Mouse (Mus musculus): ENCODE measurements at regions not wholly inside any gene's neighbourhood (a gene's known extent, or its start where the extent isn't known, plus 50 kb on each side); places are given as distances from the start of the nearest gene placed in this dataset.

- H3K27ac ChIP-seq (replicated peaks; ENCODE audit: low read depth, low read length): no peak overlapping the region
- H3K4me3 ChIP-seq (ENCODE audit: insufficient read depth, low read depth, low read length): no peak overlapping the region
- no peaks in the 10 kb centered on the region for H3K4me1 ChIP-seq (ENCODE audit: control insufficient read depth, insufficient read depth, insufficient read length, low read length)
Measured at GRCm38 (mm10) chr8:89404287-89404686, 360.3 kb upstream of the Sall1 start.

GRCm38 (mm10) chr8:89396673-89397072, 352.7 kb upstream of the Sall1 start:
- no peak overlapping the region for H3K4me3 ChIP-seq (ENCODE audit: insufficient read depth, low read depth, low read length)
- no peaks in the 10 kb centered on the region for H3K4me1 ChIP-seq (ENCODE audit: control insufficient read depth, insufficient read depth, insufficient read length, low read length)
- H3K27ac ChIP-seq (replicated peaks; ENCODE audit: low read depth, low read length): no peak overlapping the region

GRCm38 (mm10) chr8:89392749-89393148, 348.8 kb upstream of the Sall1 start:
- Histone ChIP-seq H3K4me3 (ENCODE audit: insufficient read depth, low read depth, low read length) (no peak overlapping the region), H3K4me1 (ENCODE audit: control insufficient read depth, insufficient read depth, insufficient read length, low read length) (no peaks in the 10 kb centered on the region), H3K27ac (replicated peaks; ENCODE audit: low read depth, low read length) (no peak overlapping the region)

DNA sequence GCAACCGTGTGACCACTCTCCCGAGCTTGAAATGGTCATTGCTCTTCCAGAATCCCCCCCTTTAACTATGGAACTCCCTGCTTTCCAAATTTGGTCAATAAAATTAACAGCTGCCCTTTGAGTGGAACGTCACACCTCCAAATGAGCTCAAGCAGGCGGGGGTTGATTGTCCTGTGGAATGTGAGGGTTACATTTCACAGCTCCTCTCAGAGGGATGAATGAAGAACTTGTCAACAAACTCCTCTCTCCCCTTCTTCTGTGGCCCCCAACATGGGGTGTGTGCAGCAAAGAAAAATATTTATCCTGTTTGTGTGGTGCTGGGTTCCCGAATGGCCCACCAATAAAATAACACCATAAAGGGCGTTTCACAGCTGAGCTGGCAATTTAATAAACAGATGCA, 344.8 kb upstream of the Sall1 start:
- Histone ChIP-seq H3K27ac (replicated peaks; ENCODE audit: low read depth, low read length) (no peak overlapping the region), H3K4me1 (ENCODE audit: control insufficient read depth, insufficient read depth, insufficient read length, low read length) (no peaks in the 10 kb centered on the region), H3K4me3 (ENCODE audit: insufficient read depth, low read depth, low read length) (no peak overlapping the region)

- Histone ChIP-seq H3K4me3 (ENCODE audit: insufficient read depth, low read depth, low read length) (no peak overlapping the region), H3K27ac (replicated peaks; ENCODE audit: low read depth, low read length) (no peak overlapping the region), H3K4me1 (ENCODE audit: control insufficient read depth, insufficient read depth, insufficient read length, low read length) (no peaks in the 10 kb centered on the region)
Measured at GRCm38 (mm10) chr8:89387295-89387694, 343.3 kb upstream of the Sall1 start.

DNA sequence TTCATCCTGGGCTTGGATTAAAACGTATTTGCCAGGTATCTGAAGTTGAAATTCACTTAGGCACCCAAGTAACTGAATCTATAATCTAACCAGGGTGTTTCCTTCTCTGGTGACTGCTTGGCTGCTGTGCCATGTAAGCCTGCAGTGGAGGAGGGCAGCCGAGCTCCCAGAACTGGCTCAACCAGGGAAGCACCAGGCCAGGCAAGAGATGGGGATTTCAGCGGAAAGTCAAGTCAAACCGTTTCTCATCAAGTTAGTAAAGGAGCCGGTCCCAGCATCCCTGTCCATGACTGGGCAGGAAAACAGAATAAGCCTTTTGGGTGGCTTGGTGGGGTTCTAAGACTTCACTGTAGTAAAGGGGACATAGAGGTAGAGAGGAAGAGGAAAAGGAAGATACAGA, 341.1 kb upstream of the Sall1 start:
- Histone ChIP-seq H3K27ac (replicated peaks; ENCODE audit: low read depth, low read length) (no peak overlapping the region), H3K4me1 (ENCODE audit: control insufficient read depth, insufficient read depth, insufficient read length, low read length) (no peaks in the 10 kb centered on the region), H3K4me3 (ENCODE audit: insufficient read depth, low read depth, low read length) (no peak overlapping the region)

DNA sequence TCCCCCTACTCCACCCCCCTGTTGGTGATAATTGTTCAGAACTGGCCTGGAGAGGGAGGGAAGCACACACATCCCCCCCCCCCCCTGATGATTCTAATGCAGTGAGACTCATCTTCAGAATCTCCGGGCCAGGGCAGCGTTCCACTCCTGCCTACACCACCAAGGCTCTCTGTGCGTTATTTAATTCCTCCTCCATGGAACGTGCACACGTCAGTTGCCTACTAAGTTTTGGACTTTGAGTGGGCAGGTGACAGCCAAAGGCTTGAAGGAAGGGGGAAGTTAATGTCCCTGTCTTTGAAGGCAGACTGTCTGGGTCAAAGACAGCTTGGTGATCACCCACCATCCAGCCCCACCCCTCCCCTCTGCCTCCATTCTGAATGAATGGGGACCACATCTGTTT, 339.8 kb upstream of the Sall1 start:
- Histone ChIP-seq H3K4me1 (ENCODE audit: control insufficient read depth, insufficient read depth, insufficient read length, low read length) (no peaks in the 10 kb centered on the region), H3K27ac (replicated peaks; ENCODE audit: low read depth, low read length) (no peak overlapping the region), H3K4me3 (ENCODE audit: insufficient read depth, low read depth, low read length) (no peak overlapping the region)

DNA sequence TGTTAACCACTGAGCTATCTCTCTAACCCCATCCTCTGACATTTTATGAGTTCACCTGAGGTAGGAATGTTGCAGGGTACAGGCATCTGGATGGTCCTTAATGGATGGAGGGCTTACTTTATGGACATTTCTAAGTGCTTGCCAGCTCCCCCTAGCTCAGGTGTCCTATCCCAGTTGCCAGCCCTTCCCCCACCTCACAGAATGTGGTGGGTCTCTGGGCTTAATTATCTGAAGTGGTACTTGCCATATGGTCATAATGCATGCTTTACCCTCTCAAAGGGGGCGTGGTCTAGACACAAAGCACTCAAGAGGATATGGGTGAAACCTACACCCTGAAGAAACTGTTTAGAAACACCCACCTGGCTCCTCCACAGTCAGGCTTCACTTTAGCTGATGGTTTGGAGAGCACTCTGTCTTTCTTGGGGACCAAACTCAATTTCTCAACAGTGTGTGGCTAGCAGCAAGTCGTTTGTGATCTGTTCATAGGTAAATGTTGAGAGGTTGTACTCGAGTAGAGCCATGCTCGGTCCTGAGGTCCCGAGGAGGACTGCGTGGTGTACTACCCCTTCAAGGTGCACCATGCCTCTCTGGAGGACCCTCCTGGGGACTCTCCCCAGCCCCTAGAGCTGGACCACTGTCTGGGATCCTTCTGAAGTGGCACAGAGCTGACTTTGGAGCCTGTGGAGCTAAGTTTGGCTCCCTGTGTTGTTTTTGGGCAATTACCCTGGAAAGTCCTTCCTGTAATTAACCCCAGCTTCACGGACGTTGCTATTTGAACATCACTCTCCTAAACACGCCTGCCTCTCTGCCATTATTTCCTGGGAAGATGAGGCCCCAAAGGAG, 338.8 kb upstream of the Sall1 start:
- Histone ChIP-seq H3K4me3 (ENCODE audit: insufficient read depth, low read depth, low read length) (no peak overlapping the region), H3K27ac (replicated peaks; ENCODE audit: low read depth, low read length) (no peak overlapping the region), H3K4me1 (ENCODE audit: control insufficient read depth, insufficient read depth, insufficient read length, low read length) (no peaks in the 10 kb centered on the region)

DNA sequence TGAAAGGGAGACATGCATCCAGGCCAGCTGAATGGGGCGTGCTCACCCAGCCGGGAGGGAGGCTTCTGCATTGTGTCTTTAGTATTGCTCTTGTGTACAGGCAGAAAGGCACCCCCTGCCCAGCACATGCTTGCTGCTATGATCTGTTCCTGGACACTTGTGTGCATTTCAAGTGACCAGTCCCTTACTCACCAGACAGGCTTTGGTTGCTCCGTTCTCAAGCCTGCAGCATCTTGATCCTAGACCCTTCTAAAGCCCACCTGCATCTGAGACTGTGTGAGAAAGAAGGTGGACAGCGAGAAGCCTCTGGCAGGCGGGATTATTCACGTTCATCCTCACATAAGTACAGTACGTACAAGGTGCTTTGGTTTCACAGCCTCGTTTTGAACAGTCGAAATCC, 336.5 kb upstream of the Sall1 start:
- Histone ChIP-seq H3K4me3 (ENCODE audit: insufficient read depth, low read depth, low read length) (no peak overlapping the region), H3K4me1 (ENCODE audit: control insufficient read depth, insufficient read depth, insufficient read length, low read length) (no peaks in the 10 kb centered on the region)

GRCm38 (mm10) chr8:89372761-89373160, 328.8 kb upstream of the Sall1 start:
- no peak overlapping the region for H3K27ac ChIP-seq (replicated peaks; ENCODE audit: low read depth, low read length)
- no peak overlapping the region for H3K4me3 ChIP-seq (ENCODE audit: insufficient read depth, low read depth, low read length)
- no peaks in the 10 kb centered on the region for H3K4me1 ChIP-seq (ENCODE audit: control insufficient read depth, insufficient read depth, insufficient read length, low read length)

More for the DNA sequence above, 336.5 kb upstream of the Sall1 start:
- H3K27ac ChIP-seq (replicated peaks; ENCODE audit: low read depth, low read length): no peak overlapping the region

DNA sequence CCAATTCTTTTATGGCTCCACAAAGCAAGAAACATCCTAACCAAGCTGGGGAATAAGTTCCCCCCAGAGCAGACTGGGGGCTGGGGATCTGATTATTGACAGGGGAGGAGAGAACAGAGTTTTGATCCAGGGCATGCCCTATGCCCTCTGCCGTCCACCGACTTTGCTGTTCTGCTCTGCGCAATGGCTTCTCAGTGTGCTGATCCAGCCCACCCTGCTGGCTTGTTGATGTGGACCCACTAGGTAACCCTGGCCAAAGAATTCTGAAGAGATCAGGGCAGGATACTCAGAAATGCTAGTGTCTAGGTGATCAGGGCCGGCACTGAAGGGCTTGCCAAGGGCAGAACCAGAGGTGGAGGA, 327.8 kb upstream of the Sall1 start:
- Histone ChIP-seq H3K4me1 (ENCODE audit: control insufficient read depth, insufficient read depth, insufficient read length, low read length) (no peaks in the 10 kb centered on the region), H3K4me3 (ENCODE audit: insufficient read depth, low read depth, low read length) (no peak overlapping the region), H3K27ac (replicated peaks; ENCODE audit: low read depth, low read length) (no peak overlapping the region)

GRCm38 (mm10) chr8:89370816-89371772, 327.1 kb upstream of the Sall1 start:
- H3K4me3 ChIP-seq (ENCODE audit: insufficient read depth, low read depth, low read length): no peak overlapping the region
- no peaks in the 10 kb centered on the region for H3K4me1 ChIP-seq (ENCODE audit: control insufficient read depth, insufficient read depth, insufficient read length, low read length)
- no peak overlapping the region for H3K27ac ChIP-seq (replicated peaks; ENCODE audit: low read depth, low read length)

- H3K4me1 ChIP-seq (ENCODE audit: control insufficient read depth, insufficient read depth, insufficient read length, low read length): no peaks in the 10 kb centered on the region
- H3K4me3 ChIP-seq (ENCODE audit: insufficient read depth, low read depth, low read length): no peak overlapping the region
- H3K27ac ChIP-seq (replicated peaks; ENCODE audit: low read depth, low read length): no peak overlapping the region
Measured at GRCm38 (mm10) chr8:89365430-89365829, 321.5 kb upstream of the Sall1 start.

DNA sequence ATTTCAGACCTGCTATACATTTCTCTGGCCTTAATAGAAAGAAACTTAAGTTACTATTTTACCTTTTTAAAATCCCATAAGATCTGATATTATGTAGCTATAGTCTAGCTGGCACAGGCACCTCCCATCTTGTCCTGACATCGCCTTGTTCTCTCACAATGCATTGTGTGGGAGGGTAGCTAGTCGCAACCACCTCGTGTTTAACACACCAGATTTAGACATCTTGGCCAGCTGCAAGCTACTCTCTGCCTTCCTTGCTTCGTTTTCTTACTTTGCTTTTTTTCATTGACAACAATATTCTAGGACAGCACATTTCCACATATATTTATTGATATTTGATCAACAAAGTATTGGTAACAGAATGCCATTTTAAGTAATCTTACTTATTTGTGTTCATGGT, 314.4 kb upstream of the Sall1 start:
- H3K4me1 ChIP-seq (ENCODE audit: control insufficient read depth, insufficient read depth, insufficient read length, low read length): no peaks in the 10 kb centered on the region
- H3K27ac ChIP-seq (replicated peaks; ENCODE audit: low read depth, low read length): no peak overlapping the region
- no peak overlapping the region for H3K4me3 ChIP-seq (ENCODE audit: insufficient read depth, low read depth, low read length)

- Histone ChIP-seq H3K4me1 (ENCODE audit: control insufficient read depth, insufficient read depth, insufficient read length, low read length) (no peaks in the 10 kb centered on the region), H3K27ac (replicated peaks; ENCODE audit: low read depth, low read length) (no peak overlapping the region), H3K4me3 (ENCODE audit: insufficient read depth, low read depth, low read length) (no peak overlapping the region)
Measured at GRCm38 (mm10) chr8:89345547-89345946, 301.6 kb upstream of the Sall1 start.

Measured in brown adipose tissue, adult 24 weeks (tissue).